Mouse (Mus musculus) erythroblast, embryonic 14.5 days (primary cell): ENCODE results near the gene Gm20479.

Experiments
- GATA1 ChIP-seq: IDR thresholded peaks from 2 replicates; pipeline ENCODE4 v1.6.1; 2012; ENCODE audit warnings: low read length, inconsistent platforms, mixed read lengths
- TAL1 ChIP-seq: IDR thresholded peaks from 3 replicates; pipeline ENCODE4 v1.6.1; 2012; ENCODE audit warnings: low read length, inconsistent platforms, mixed read lengths

- no peak for TF ChIP-seq GATA1
- TF ChIP-seq TAL1, result no peak
These were observed 47.4 kb downstream of the Gm20479 start for GRCm38 (mm10) chr7:27309832-27310231.
